Mouse (Mus musculus) liver, postnatal 0 days (tissue): ENCODE data around the gene Ifnar1. TPM values are rescaled to one million over a fixed set of nuclear protein-coding genes. Genes with fewer than 3 reads are reported as not detected.

Source experiments
- ATAC-seq: fragments of 200-750 bp; cut with Nextera tagmentation; 2 replicates; pipeline ENCODE4 v1.8.0; 2017; ENCODE audit warnings: mild to moderate bottlenecking, moderate library complexity
- DNase-seq: peaks from one replicate; pipeline ENCODE4 v3.0.0-alpha.2; 2016
- H3K27ac ChIP-seq: fragments of 300-500 bp; sonication (generic); 2 replicates; pipeline ENCODE4 v1.5.1; 2014; ENCODE audit warnings: antibody characterized with exemption, moderate library complexity, mild to moderate bottlenecking, low read depth
- H3K27me3 ChIP-seq: fragments of 300-500 bp; sonication (generic); 2 replicates; pipeline ENCODE4 v1.6.1; 2014; ENCODE audit warnings: low read length, control low read depth, mixed read lengths; ENCODE audit not compliant: insufficient read depth
- H3K36me3 ChIP-seq: fragments of 300-500 bp; sonication (generic); replicated peaks from 2 replicates; pipeline ENCODE4 v1.6.1; 2014; ENCODE audit warnings: mild to moderate bottlenecking, control low read depth, low read length, moderate library complexity, mixed read lengths; ENCODE audit not compliant: insufficient read depth
- H3K4me1 ChIP-seq: fragments of 300-500 bp; sonication (generic); 2 replicates; pipeline ENCODE4 v1.6.1; 2014; ENCODE audit warnings: antibody characterized with exemption, mild to moderate bottlenecking, control low read depth; ENCODE audit not compliant: insufficient read depth
- H3K4me2 ChIP-seq: fragments of 300-500 bp; sonication (generic); 2 replicates; pipeline ENCODE4 v1.6.1; 2014; ENCODE audit warnings: low read depth, mild to moderate bottlenecking, low read length, moderate library complexity, mixed read lengths
- H3K4me3 ChIP-seq: fragments of 300-500 bp; sonication (generic); 2 replicates; pipeline ENCODE4 v1.5.1; 2014; ENCODE audit warnings: low read depth, low read length
- H3K9ac ChIP-seq: fragments of 300-500 bp; sonication (generic); replicated peaks from 2 replicates; pipeline ENCODE4 v1.6.1; 2014; ENCODE audit warnings: mild to moderate bottlenecking, moderate library complexity
- H3K9me3 ChIP-seq: fragments of 300-500 bp; sonication (generic); 2 replicates; pipeline ENCODE4 v1.6.1; 2016; ENCODE audit warnings: mild to moderate bottlenecking, control low read depth, low read length, mixed read lengths
- CTCF ChIP-seq: sonication (generic); IDR thresholded peaks from 2 replicates; pipeline ENCODE4 v1.5.1; 2016; ENCODE audit warnings: antibody characterized with exemption, low read depth
- EP300 ChIP-seq: IDR thresholded peaks from 2 replicates; pipeline ENCODE4 v1.6.1; 2016; ENCODE audit warnings: antibody characterized with exemption, low read depth, mild to moderate bottlenecking
- WGBS: fragments of 180-500 bp; shearing (Covaris S2); extraction: QIAGEN DNeasy Blood & Tissue Kit; methylation state at CpG from one replicate; pipeline ENCODE4 v1.1.7; 2014; ENCODE audit not compliant: insufficient replicate concordance; 5-methylcytosine and 5-hydroxymethylcytosine counted together
- polyA plus RNA-seq: library from polyadenylated mRNA; unstranded; fragments of >200 nt; fragmentation: Nextera tagmentation; extraction: Ambion mirVana; gene quantifications from 2 replicates; pipeline ENCODE4 v1.2.1, GENCODE M21; 2015

Gene Ifnar1
- polyA plus RNA-seq, 1 experiment from 2014 or later: 16.3 TPM

DNA sequence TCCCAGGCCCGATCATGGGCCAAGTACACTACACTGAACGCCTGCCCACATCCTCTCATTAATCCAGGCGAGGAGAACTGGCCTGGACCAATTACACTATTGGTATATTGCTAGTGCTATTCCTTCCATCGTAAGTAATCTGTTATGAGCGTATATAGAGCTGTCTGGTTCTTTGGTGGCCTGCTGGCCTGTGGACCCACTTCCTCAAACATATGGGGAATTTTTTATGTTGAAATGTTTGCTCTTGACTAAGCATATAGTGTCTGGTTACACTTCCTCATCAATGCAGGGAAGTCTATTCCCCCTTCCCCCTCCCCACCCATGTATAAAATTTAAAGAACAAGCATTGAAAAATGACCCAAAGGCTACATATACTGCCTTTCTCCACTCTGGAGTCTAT lies 37.0 kb downstream of the Ifnar1 start:
- H3K36me3 ChIP-seq: no peaks in the 10 kb centered on the region
- WGBS: 36% methylated on average over 5 of the region's 5 CpGs
- no peak for DNase-seq
- no peak overlapping the region for H3K9ac ChIP-seq
- peak overlapping the region; percentile 48 for H3K4me2 ChIP-seq
- peaks cover 23% of the 10 kb centered on the region for H3K4me1 ChIP-seq
- TF ChIP-seq CTCF: no peak
- TF ChIP-seq EP300: peak; percentile 41; the same call in 1 of the 2 replicates
- ATAC-seq: peak; percentile 78
- H3K27ac ChIP-seq: peak overlapping the region; percentile 85
- no peak overlapping the region for H3K4me3 ChIP-seq
- H3K9me3 ChIP-seq: no peaks in the 10 kb centered on the region
- no peaks in the 10 kb centered on the region for H3K27me3 ChIP-seq

- DNase-seq: peak; percentile 76
These were observed 37.7 kb downstream of the Ifnar1 start for GRCm38 (mm10) chr16:91522479-91523309.

DNA sequence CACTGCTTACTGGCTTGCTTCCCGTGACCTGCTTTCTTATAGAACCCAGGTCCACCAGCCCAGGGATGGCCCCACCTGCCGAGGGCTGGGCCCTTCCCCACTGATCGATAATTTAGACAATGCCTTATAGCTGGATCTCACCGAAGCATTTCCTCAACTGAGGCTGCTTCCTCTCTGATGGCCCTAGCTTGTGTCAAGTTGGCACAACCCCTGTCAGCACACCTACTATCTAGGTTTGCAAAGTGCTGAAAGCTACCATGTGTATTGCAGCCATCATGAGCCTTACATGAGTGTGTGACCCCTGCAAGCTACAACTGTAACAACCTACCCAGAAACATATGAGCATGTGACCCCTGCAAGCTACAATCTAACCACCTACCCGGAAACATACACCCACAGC lies 39.2 kb downstream of the Ifnar1 start:
- WGBS: 47% methylated on average over 5 of the region's 5 CpGs
- H3K9ac ChIP-seq: no peak overlapping the region
- H3K4me3 ChIP-seq: no peak overlapping the region
- H3K27ac ChIP-seq: peak overlapping the region; percentile 85
- TF ChIP-seq CTCF (no peak), EP300 (no peak)
- no peaks in the 10 kb centered on the region for H3K9me3 ChIP-seq
- H3K27me3 ChIP-seq: no peaks in the 10 kb centered on the region
- H3K36me3 ChIP-seq: no peaks in the 10 kb centered on the region
- H3K4me1 ChIP-seq: peaks cover 31% of the 10 kb centered on the region
- ATAC-seq (no peak), DNase-seq (no peak)
- H3K4me2 ChIP-seq: no peak overlapping the region

More at GRCm38 (mm10) chr16:91522479-91523309, 37.7 kb downstream of the Ifnar1 start:
- no peaks in the 10 kb centered on the region for H3K27me3 ChIP-seq
- peaks cover 29% of the 10 kb centered on the region for H3K4me1 ChIP-seq
- H3K9me3 ChIP-seq: no peaks in the 10 kb centered on the region
- TF ChIP-seq CTCF (no peak), EP300 (peak; percentile 10; the same call in 1 of the 2 replicates)
- WGBS: 31% methylated on average over 18 of the region's 18 CpGs
- H3K27ac ChIP-seq: peak overlapping the region; percentile 85
- H3K36me3 ChIP-seq: no peaks in the 10 kb centered on the region
- H3K4me3 ChIP-seq: no peak overlapping the region
- peak overlapping the region; percentile 48 for H3K4me2 ChIP-seq
- H3K9ac ChIP-seq: no peak overlapping the region
- ATAC-seq: peak; percentile 91

- TF ChIP-seq CTCF: no peak
- no peak overlapping the region for H3K4me3 ChIP-seq
- WGBS: 96% methylated on average over 6 of the region's 6 CpGs
- peaks cover 31% of the 10 kb centered on the region for H3K4me1 ChIP-seq
- H3K9me3 ChIP-seq: no peaks in the 10 kb centered on the region
- H3K27ac ChIP-seq: no peak overlapping the region
- no peaks in the 10 kb centered on the region for H3K27me3 ChIP-seq
- no peak overlapping the region for H3K9ac ChIP-seq
- ATAC-seq (no peak), DNase-seq (no peak)
- no peak overlapping the region for H3K4me2 ChIP-seq
- H3K36me3 ChIP-seq: no peaks in the 10 kb centered on the region
These were observed 41.2 kb downstream of the Ifnar1 start for GRCm38 (mm10) chr16:91526274-91526673.

GRCm38 (mm10) chr16:91527051-91527450 lies 42.0 kb downstream of the Ifnar1 start:
- Histone ChIP-seq H3K27me3 (no peaks in the 10 kb centered on the region), H3K4me2 (peak overlapping the region; percentile 23), H3K4me3 (no peak overlapping the region), H3K9me3 (no peaks in the 10 kb centered on the region), H3K36me3 (no peaks in the 10 kb centered on the region), H3K4me1 (peaks cover 25% of the 10 kb centered on the region), H3K9ac (no peak overlapping the region), H3K27ac (peak overlapping the region; percentile 44; the same call in 1 of the 2 replicates)
- WGBS: 41% methylated on average over 10 of the region's 10 CpGs
- TF ChIP-seq CTCF: peak; percentile 66
- TF ChIP-seq EP300: no peak
- DNase-seq: peak; percentile 57
- ATAC-seq: no peak

DNA sequence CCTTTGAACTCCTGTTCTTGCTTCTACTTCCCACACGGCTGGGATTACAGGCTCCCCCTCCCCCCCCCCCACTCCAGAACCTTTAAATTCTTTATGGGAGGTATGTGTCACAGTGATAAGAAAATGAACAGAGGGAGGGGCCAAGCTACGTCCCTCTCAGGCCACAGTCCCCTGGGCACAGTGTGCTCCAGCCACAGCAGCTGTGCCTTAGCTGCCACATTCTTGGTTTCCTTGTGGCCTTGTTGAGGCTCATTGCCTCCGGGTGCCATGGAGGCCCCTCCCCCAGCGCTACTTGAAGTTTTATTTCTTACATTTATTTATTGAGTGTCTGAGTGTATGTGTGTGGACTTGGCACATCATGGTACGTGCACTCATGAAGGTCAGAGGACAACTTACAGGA lies 42.5 kb downstream of the Ifnar1 start:
- H3K4me2 ChIP-seq: peak overlapping the region; percentile 23
- no peaks in the 10 kb centered on the region for H3K36me3 ChIP-seq
- WGBS: 34% methylated on average over 5 of the region's 5 CpGs
- H3K4me3 ChIP-seq: no peak overlapping the region
- no peaks in the 10 kb centered on the region for H3K9me3 ChIP-seq
- TF ChIP-seq CTCF: no peak
- TF ChIP-seq EP300: no peak
- H3K4me1 ChIP-seq: peaks cover 20% of the 10 kb centered on the region
- DNase-seq: no peak
- peak overlapping the region; percentile 44; the same call in 1 of the 2 replicates for H3K27ac ChIP-seq
- no peak overlapping the region for H3K9ac ChIP-seq
- H3K27me3 ChIP-seq: no peaks in the 10 kb centered on the region
- peak; percentile 37 for ATAC-seq
